Mouse (Mus musculus): ENCODE measurements at regions not wholly inside any gene's neighbourhood (a gene's known extent, or its start where the extent isn't known, plus 50 kb on each side); places are given as distances from the start of the nearest gene placed in this dataset.

GRCm38 (mm10) chr10:35940641-35941040 lies 228.9 kb upstream of the Amd2 start:
- TF ChIP-seq CTCF (IDR thresholded peaks at IDR 0.05; ENCODE audit: borderline replicate concordance, insufficient read depth, low read depth, low read length) (no peak), POLR2A (IDR thresholded peaks at IDR 0.05; ENCODE audit: borderline replicate concordance, insufficient read depth, low read length) (no peak)
